ENCODE assay signal across 9 mouse cellular contexts in the genomic region with DNA sequence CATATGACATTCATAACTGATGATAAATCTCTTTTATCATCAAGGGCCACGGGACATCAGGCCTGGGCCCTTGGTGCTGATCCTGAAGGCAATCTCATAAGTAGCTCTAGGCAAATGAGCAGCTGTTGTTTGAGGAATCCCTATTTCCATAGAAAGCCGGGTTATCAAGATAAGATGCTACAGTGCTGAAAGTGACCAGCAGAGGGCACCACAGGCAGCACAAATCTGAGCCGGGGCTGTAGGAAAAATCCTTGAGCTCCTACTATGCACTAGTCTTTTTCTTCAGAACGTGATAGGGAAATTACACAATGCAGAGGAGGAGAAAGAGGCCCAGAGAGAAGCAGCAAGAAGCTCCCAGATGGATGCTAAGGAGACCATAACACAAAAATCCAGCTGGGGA. TPM values are rescaled to one million over a fixed set of nuclear protein-coding genes. Genes with fewer than 3 reads are reported as not detected.
DNase-seq lines count a peak whose midpoint lies in the region; ATAC-seq and TF ChIP-seq lines count a peak whose summit lies in the region.
"Had no signal": no experiment of that assay in that cellular context is flagged by ENCODE, and none has a peak within 500 bp of the region (broad histone marks: within the 10 kb centered on the region; RNA-seq: fewer than 3 reads in every experiment).

No protein-coding gene starts in this region.

- peak; percentile 42 for DNase-seq in 3T3-L1 (ENCODE audit: low read depth, low spot score)
- DNase-seq in MEL-GATA-1-ER (ENCODE audit: extremely low read depth, low read depth), result peak; percentile 11
- peak; percentile 87 to 91 for DNase-seq in cerebellum, postnatal 14 days
- peak; percentile 30 for DNase-seq in lung, postnatal 25 days (ENCODE audit: low spot score)
- peak; percentile 66 for DNase-seq in thymus, postnatal 4 days

- H3K4me1 ChIP-seq in intestine, postnatal 0 days (replicated peaks; ENCODE audit: control insufficient read depth, insufficient read depth, low read length), result no peaks in the 10 kb centered on the region
- H3K4me1 ChIP-seq in intestine, embryonic 16.5 days (ENCODE audit: control insufficient read depth, insufficient read depth, low read length), result peaks cover 10% of the 10 kb centered on the region
- peaks cover 83% of the 10 kb centered on the region for H3K4me1 ChIP-seq in hindbrain, embryonic 12.5 days

- 13% methylated on average over 4 of the region's 4 CpGs for WGBS in intestine, postnatal 0 days
- WGBS in intestine, embryonic 16.5 days, result 12% methylated on average over 4 of the region's 4 CpGs
- whole genome bisulfite sequencing in hindbrain, embryonic 12.5 days, result 9% methylated on average over 4 of the region's 4 CpGs

- H3K9me3 ChIP-seq in intestine, postnatal 0 days (ENCODE audit: control insufficient read depth), result no peaks in the 10 kb centered on the region
- H3K9me3 ChIP-seq in intestine, embryonic 16.5 days (ENCODE audit: control insufficient read depth, low read length), result no peaks in the 10 kb centered on the region
- H3K9me3 ChIP-seq in hindbrain, embryonic 12.5 days (replicated peaks), result no peaks in the 10 kb centered on the region
- H3K9me3 ChIP-seq: embryonic facial prominence, embryonic 12.5 days had no signal

- no peaks in the 10 kb centered on the region for H3K36me3 ChIP-seq in intestine, postnatal 0 days (ENCODE audit: control insufficient read depth, insufficient read depth)
- no peaks in the 10 kb centered on the region for H3K36me3 ChIP-seq in intestine, embryonic 16.5 days (ENCODE audit: control insufficient read depth, insufficient read depth, low read length)
- H3K36me3 ChIP-seq in hindbrain, embryonic 12.5 days, result peaks cover 26% of the 10 kb centered on the region
- H3K36me3 ChIP-seq: embryonic facial prominence, embryonic 12.5 days had no signal

- H3K4me3 ChIP-seq in intestine, postnatal 0 days (ENCODE audit: low read depth, low read length), result no peak overlapping the region
- no peak overlapping the region for H3K4me3 ChIP-seq in intestine, embryonic 16.5 days (ENCODE audit: low read length)
- no peak overlapping the region for H3K4me3 ChIP-seq in hindbrain, embryonic 12.5 days
- H3K4me3 ChIP-seq: embryonic facial prominence, embryonic 12.5 days had no signal

- H3K4me2 ChIP-seq in intestine, postnatal 0 days (replicated peaks; ENCODE audit: low read depth), result no peak overlapping the region
- H3K4me2 ChIP-seq in intestine, embryonic 16.5 days (ENCODE audit: low read depth, low read length), result no peak overlapping the region
- H3K4me2 ChIP-seq in hindbrain, embryonic 12.5 days (replicated peaks), result 0 out of 2 replicates have a peak overlapping the region, but pooled peaks have one; percentile 9
- H3K4me2 ChIP-seq: embryonic facial prominence, embryonic 12.5 days had no signal

- H3K27ac ChIP-seq in intestine, postnatal 0 days (ENCODE audit: low read depth, low read length), result no peak overlapping the region
- H3K27ac ChIP-seq in intestine, embryonic 16.5 days (ENCODE audit: low read length), result no peak overlapping the region
- H3K27ac ChIP-seq in hindbrain, embryonic 12.5 days, result no peak overlapping the region
- H3K27ac ChIP-seq: embryonic facial prominence, embryonic 12.5 days had no signal

- no peak overlapping the region for H3K9ac ChIP-seq in intestine, postnatal 0 days (ENCODE audit: low read depth, low read length)
- H3K9ac ChIP-seq in intestine, embryonic 16.5 days (ENCODE audit: low read depth, low read length), result no peak overlapping the region
- no peak overlapping the region for H3K9ac ChIP-seq in hindbrain, embryonic 12.5 days
- H3K9ac ChIP-seq: embryonic facial prominence, embryonic 12.5 days had no signal

- peaks cover 40% of the 10 kb centered on the region for H3K27me3 ChIP-seq in intestine, postnatal 0 days (replicated peaks; ENCODE audit: control insufficient read depth, insufficient read depth, low read length)
- peaks cover 37% of the 10 kb centered on the region for H3K27me3 ChIP-seq in intestine, embryonic 16.5 days (replicated peaks; ENCODE audit: control insufficient read depth, insufficient read depth, low read length)
- peaks cover 25% of the 10 kb centered on the region for H3K27me3 ChIP-seq in hindbrain, embryonic 12.5 days

- ATAC-seq in intestine, postnatal 0 days, result no peak
- ATAC-seq in intestine, embryonic 16.5 days, result no peak
- no peak for ATAC-seq in hindbrain, embryonic 12.5 days (ENCODE audit: low FRiP score)

- peak; percentile 82 for TF ChIP-seq CTCF in intestine, postnatal 0 days (IDR thresholded peaks at IDR 0.05; ENCODE audit: low read depth)

RNA-seq across cellular contexts. Expression of gene Scrt2, which starts 7.7 kb away (rescaled TPM):
- not detected in 2 replicates for polyA plus RNA-seq in intestine, postnatal 0 days (2015; fragmentation: Nextera tagmentation; extraction: Ambion mirVana)
- polyA plus RNA-seq in intestine, embryonic 16.5 days (2015; fragmentation: Nextera tagmentation; extraction: Ambion mirVana), result not detected in 2 replicates
- polyA plus RNA-seq in hindbrain, embryonic 12.5 days (2016; fragmentation: Nextera tagmentation; extraction: Ambion mirVana), result 26.8 and 28.3 TPM in 2 replicates

RNA-seq across cellular contexts. Expression of gene Srxn1, which starts 16.2 kb away (rescaled TPM):
- polyA plus RNA-seq in intestine, postnatal 0 days (2015; fragmentation: Nextera tagmentation; extraction: Ambion mirVana), result 102 and 104 TPM in 2 replicates
- 34.9 and 43.6 TPM in 2 replicates for polyA plus RNA-seq in intestine, embryonic 16.5 days (2015; fragmentation: Nextera tagmentation; extraction: Ambion mirVana)
- polyA plus RNA-seq in hindbrain, embryonic 12.5 days (2016; fragmentation: Nextera tagmentation; extraction: Ambion mirVana), result 13.8 and 15.3 TPM in 2 replicates

RNA-seq across cellular contexts. Expression of gene Tcf15, which starts 54.3 kb away (rescaled TPM):
- 3.2 and 4.5 TPM in 2 replicates for polyA plus RNA-seq in intestine, postnatal 0 days (2015; fragmentation: Nextera tagmentation; extraction: Ambion mirVana)
- polyA plus RNA-seq in intestine, embryonic 16.5 days (2015; fragmentation: Nextera tagmentation; extraction: Ambion mirVana), result 6.5 and 7.5 TPM in 2 replicates
- polyA plus RNA-seq in hindbrain, embryonic 12.5 days (2016; fragmentation: Nextera tagmentation; extraction: Ambion mirVana), result 8.8 and 9.9 TPM in 2 replicates

Comparison
In these comparisons a context has a peak if more than half of its experiments do, and no peak if none do; other contexts are left out.
1. DNase-seq: peak in every context shown above with its lines; median percentile 89 in cerebellum, postnatal 14 days; 66 in thymus, postnatal 4 days; 42 in 3T3-L1; 30 in lung, postnatal 25 days; 11 in MEL-GATA-1-ER.
2. RNA of gene Scrt2, which starts 7.7 kb away (polyA plus RNA-seq): 26.8 to 28.3 TPM in hindbrain, embryonic 12.5 days; not detected in intestine, embryonic 16.5 days and not detected in intestine, postnatal 0 days; every median in the first group is over 10 times any median in the second.